Mouse (Mus musculus): ENCODE data around the gene Amot. TPM values are rescaled to one million over a fixed set of nuclear protein-coding genes. Genes with fewer than 3 reads are reported as not detected.

Amot gene
- polyA plus RNA-seq, 1 experiment from 2014 or later = 4.6 TPM

DNA sequence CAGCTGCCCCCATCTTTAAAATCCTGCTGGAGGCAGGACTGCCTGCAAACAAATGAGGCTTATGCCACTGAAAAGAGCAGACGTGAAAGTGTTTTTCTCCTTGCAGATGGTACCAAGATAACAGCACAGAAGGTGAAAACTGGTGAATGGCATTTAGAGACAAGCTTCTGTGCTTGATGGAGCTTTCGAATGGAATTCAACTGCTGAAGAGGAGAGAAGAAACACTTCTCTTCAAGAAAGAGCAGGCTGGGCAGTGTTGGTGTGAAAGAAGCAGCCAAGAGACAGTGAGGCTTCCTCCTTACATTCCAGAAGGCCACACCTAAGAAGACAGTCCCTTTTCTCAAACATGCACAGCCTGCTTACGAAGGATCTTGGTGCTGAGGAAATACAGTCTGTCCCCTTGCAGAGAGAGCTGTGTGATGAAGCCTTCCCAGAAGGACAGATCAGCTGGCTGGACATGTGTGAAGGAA lies 27.2 kb downstream of the Amot start:
- Histone ChIP-seq H3K4me1 (replicated peaks) (no peaks in the 10 kb centered on the region), H3K4me3 (no peak overlapping the region), H3K36me3 (no peaks in the 10 kb centered on the region), H3K4me2 (no peak overlapping the region), H3K9me3 (replicated peaks) (no peaks in the 10 kb centered on the region), H3K9ac (no peak overlapping the region), H3K27ac (no peak overlapping the region), H3K27me3 (no peaks in the 10 kb centered on the region)
- 67% methylated on average over 3 of the region's 3 CpGs for WGBS
- ATAC-seq (replicated peaks; ENCODE audit: insufficient number of reproducible peaks, insufficient read depth, low FRiP score, low read depth) = no peak

DNA sequence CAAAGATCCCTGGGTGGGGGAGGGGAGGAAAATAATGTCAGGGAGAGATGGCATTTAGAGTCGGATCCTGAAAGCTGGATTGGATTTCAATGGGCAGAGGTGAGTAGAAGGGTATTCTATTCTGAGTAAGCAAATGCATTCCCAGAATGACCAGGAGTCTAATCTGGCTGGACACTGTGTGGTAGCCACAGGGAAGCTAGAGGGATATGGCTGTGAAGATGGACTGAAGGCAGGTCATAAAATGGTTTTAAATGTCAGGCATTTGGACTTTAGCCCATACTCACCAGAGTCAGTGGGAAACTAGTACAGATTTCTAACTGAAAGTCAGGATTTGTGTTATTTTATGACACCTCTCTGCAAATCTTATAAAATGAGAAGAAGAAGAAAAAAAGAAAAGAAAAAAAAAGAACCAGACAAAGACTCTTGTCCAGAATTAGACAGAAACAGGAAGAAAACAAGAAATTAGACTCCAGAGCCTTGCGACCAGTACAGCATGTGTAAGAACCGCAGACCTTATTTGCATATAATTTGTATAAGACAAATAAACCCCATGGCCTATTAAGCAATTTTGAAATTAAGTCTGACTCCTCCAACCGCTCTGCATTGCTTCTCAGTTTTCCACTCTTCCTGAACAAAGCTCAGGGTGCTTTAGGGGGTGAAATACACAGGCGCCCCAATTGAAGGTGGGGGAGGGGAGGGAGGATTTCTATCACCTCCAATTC lies 27.8 kb downstream of the Amot start:
- Histone ChIP-seq H3K4me1 (replicated peaks) (no peaks in the 10 kb centered on the region), H3K27me3 (no peaks in the 10 kb centered on the region), H3K27ac (no peak overlapping the region), H3K9me3 (replicated peaks) (no peaks in the 10 kb centered on the region), H3K36me3 (no peaks in the 10 kb centered on the region), H3K9ac (no peak overlapping the region), H3K4me3 (no peak overlapping the region), H3K4me2 (no peak overlapping the region)
- 75% methylated on average over 5 of the region's 5 CpGs for WGBS
- no peak for ATAC-seq (replicated peaks; ENCODE audit: insufficient number of reproducible peaks, insufficient read depth, low FRiP score, low read depth)

GRCm38 (mm10) chrX:145468264-145468663 lies 36.7 kb downstream of the Amot start:
- Histone ChIP-seq H3K4me1 (replicated peaks) (no peaks in the 10 kb centered on the region), H3K27ac (no peak overlapping the region), H3K9ac (no peak overlapping the region), H3K9me3 (replicated peaks) (no peaks in the 10 kb centered on the region), H3K36me3 (0 out of 2 replicates have a peak, but pooled peaks cover 3% of the 10 kb centered on the region), H3K4me2 (no peak overlapping the region), H3K4me3 (no peak overlapping the region), H3K27me3 (no peaks in the 10 kb centered on the region)
- 81% methylated on average over 6 of the region's 6 CpGs for WGBS
- no peak for ATAC-seq (replicated peaks; ENCODE audit: insufficient number of reproducible peaks, insufficient read depth, low FRiP score, low read depth)

DNA sequence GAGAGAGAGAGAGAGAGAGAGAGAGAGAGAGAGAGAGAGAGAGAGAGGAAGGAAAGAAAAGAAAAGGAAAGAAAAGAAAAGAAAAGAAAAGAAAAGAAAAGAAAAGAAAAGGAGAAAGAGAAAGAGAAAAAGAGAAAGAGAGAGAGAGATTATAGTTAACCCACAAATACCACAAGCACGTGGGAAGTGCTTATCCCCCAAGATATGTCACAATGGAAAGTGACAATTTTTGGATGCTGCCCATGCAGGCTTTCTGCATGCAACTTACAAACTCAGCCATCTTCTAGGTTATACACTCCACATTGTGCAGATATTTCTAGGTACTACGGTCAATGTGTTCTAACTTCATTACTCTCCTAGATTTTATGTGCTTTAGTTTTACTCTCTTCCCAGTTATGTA lies 41.5 kb downstream of the Amot start:
- Histone ChIP-seq H3K9ac (no peak overlapping the region), H3K4me3 (no peak overlapping the region), H3K4me1 (replicated peaks) (no peaks in the 10 kb centered on the region), H3K9me3 (replicated peaks) (no peaks in the 10 kb centered on the region), H3K27me3 (no peaks in the 10 kb centered on the region), H3K4me2 (no peak overlapping the region), H3K36me3 (no peaks in the 10 kb centered on the region), H3K27ac (no peak overlapping the region)
- 67% methylated on average over 2 of the region's 2 CpGs for WGBS
- ATAC-seq (replicated peaks; ENCODE audit: insufficient number of reproducible peaks, insufficient read depth, low FRiP score, low read depth) = no peak

GRCm38 (mm10) chrX:145461339-145461738 lies 43.6 kb downstream of the Amot start:
- H3K27me3 ChIP-seq = no peaks in the 10 kb centered on the region
- 65% methylated on average over 3 of the region's 3 CpGs for WGBS
- no peak for ATAC-seq (replicated peaks; ENCODE audit: insufficient number of reproducible peaks, insufficient read depth, low FRiP score, low read depth)
- H3K27ac ChIP-seq = no peak overlapping the region
- H3K36me3 ChIP-seq = no peaks in the 10 kb centered on the region
- no peaks in the 10 kb centered on the region for H3K4me1 ChIP-seq (replicated peaks)
- H3K9me3 ChIP-seq (replicated peaks) = no peaks in the 10 kb centered on the region
- H3K9ac ChIP-seq = no peak overlapping the region
- H3K4me2 ChIP-seq = no peak overlapping the region
- no peak overlapping the region for H3K4me3 ChIP-seq

DNA sequence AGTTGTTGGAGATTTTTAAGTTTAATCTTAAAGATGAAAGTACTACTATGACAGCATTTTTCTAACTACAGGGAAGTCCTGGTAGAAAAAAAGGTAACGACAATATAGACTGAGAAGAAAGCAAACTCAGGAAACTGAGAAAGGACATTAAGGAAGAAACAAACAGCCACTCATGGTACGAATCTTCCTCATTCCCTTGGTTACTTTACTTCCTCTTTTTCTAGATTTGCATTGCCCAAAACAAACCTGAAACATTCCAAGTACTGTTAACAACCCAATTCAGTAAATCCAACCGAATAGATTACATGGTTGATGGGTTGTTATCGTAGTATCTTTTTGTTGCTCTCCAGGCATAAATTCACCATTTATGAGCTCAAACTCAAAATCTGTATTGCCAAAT lies 48.7 kb downstream of the Amot start:
- Histone ChIP-seq H3K9ac (no peak overlapping the region), H3K9me3 (replicated peaks) (no peaks in the 10 kb centered on the region)
- no peak for ATAC-seq (replicated peaks; ENCODE audit: insufficient number of reproducible peaks, insufficient read depth, low FRiP score, low read depth)

GRCm38 (mm10) chrX:145455629-145456028 lies 49.4 kb downstream of the Amot start:
- WGBS = 85% methylated on average over 6 of the region's 6 CpGs
- H3K36me3 ChIP-seq = no peaks in the 10 kb centered on the region
- no peak overlapping the region for H3K27ac ChIP-seq
- H3K4me3 ChIP-seq = no peak overlapping the region
- H3K9me3 ChIP-seq (replicated peaks) = no peaks in the 10 kb centered on the region
- no peaks in the 10 kb centered on the region for H3K4me1 ChIP-seq (replicated peaks)
- H3K4me2 ChIP-seq = no peak overlapping the region
- no peaks in the 10 kb centered on the region for H3K27me3 ChIP-seq
- no peak for ATAC-seq (replicated peaks; ENCODE audit: insufficient number of reproducible peaks, insufficient read depth, low FRiP score, low read depth)
- H3K9ac ChIP-seq = no peak overlapping the region

More for the DNA sequence above, 48.7 kb downstream of the Amot start:
- Histone ChIP-seq H3K4me1 (replicated peaks) (no peaks in the 10 kb centered on the region), H3K27me3 (no peaks in the 10 kb centered on the region), H3K4me2 (no peak overlapping the region), H3K4me3 (no peak overlapping the region), H3K36me3 (no peaks in the 10 kb centered on the region), H3K27ac (no peak overlapping the region)
- WGBS = 76% methylated on average over 4 of the region's 4 CpGs

DNA sequence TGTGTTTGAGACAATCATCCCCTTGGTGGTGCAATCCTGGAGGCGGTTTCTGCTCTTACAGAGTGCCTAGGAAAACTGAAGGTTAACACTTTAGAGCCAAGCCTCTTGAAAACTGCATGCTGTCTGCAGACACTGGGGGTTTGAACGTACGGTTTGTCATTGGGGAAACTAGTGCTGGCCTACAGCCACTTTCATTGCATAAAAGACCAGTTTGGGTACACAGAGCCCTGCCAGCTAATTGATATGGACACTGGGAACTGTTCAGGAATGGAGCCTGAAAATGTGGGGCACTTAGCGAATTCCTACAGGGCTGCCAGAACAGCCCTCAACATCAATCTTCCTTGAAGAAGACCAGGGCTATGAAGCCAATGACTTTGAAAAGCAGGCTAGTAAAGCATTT lies 50.2 kb downstream of the Amot start:
- no peak for ATAC-seq (replicated peaks; ENCODE audit: insufficient number of reproducible peaks, insufficient read depth, low FRiP score, low read depth)
- H3K27me3 ChIP-seq = no peaks in the 10 kb centered on the region
- no peaks in the 10 kb centered on the region for H3K36me3 ChIP-seq
- H3K9me3 ChIP-seq (replicated peaks) = no peaks in the 10 kb centered on the region
- H3K9ac ChIP-seq = no peak overlapping the region
- H3K27ac ChIP-seq = no peak overlapping the region
- no peaks in the 10 kb centered on the region for H3K4me1 ChIP-seq (replicated peaks)
- H3K4me2 ChIP-seq = no peak overlapping the region
- H3K4me3 ChIP-seq = no peak overlapping the region
- 63% methylated on average over 4 of the region's 4 CpGs for WGBS

DNA sequence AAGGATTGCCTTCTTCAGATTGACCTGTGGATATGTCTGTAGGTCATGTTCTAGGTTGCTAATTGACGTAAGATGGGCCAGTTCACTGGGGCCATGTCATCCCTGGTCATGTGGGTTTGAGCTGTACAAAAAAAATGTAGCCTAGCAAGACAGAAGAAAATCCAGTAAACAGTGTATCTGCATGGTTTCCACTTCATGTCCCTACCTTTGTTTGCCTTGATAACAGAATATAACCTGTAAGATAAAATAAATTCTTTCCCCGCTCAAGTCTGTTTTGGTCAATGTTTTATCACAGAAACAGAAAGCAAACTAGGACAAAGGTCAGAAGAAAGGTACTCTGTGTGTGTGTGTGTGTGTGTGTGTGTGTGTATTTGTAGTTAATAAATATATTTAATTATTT lies 63.5 kb downstream of the Amot start:
- 88% methylated on average over 2 of the region's 2 CpGs for WGBS
- Histone ChIP-seq H3K4me2 (no peak overlapping the region), H3K9me3 (replicated peaks) (no peaks in the 10 kb centered on the region), H3K27ac (no peak overlapping the region), H3K27me3 (no peaks in the 10 kb centered on the region), H3K36me3 (no peaks in the 10 kb centered on the region), H3K9ac (no peak overlapping the region), H3K4me3 (no peak overlapping the region), H3K4me1 (replicated peaks) (no peaks in the 10 kb centered on the region)
- ATAC-seq (replicated peaks; ENCODE audit: insufficient number of reproducible peaks, insufficient read depth, low FRiP score, low read depth) = no peak

DNA sequence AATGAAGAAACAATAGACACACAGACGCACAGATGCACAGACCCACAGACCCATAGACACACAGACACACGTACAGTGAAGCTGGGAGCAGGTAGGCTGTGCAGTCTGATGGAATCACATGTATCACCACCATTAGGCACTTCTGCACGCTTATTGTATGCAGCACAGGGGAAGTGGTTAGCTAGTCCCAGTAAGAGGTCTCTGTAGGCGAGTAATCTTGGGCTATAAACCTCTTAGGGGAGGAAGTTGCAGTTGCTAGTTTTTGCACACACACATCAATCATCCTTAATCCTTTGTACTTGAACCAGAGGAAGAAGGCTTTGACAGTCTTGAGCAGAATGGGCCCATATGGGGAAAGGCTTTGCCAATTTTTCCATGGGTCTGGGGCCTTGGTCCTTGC lies 71.3 kb downstream of the Amot start:
- Histone ChIP-seq H3K4me2 (no peak overlapping the region), H3K27me3 (no peaks in the 10 kb centered on the region), H3K36me3 (no peaks in the 10 kb centered on the region), H3K9me3 (replicated peaks) (no peaks in the 10 kb centered on the region), H3K4me3 (no peak overlapping the region), H3K27ac (no peak overlapping the region), H3K4me1 (replicated peaks) (no peaks in the 10 kb centered on the region), H3K9ac (no peak overlapping the region)
- WGBS = 54% methylated on average over 4 of the region's 4 CpGs
- ATAC-seq (replicated peaks; ENCODE audit: insufficient number of reproducible peaks, insufficient read depth, low FRiP score, low read depth) = no peak

- Histone ChIP-seq H3K9me3 (replicated peaks) (no peaks in the 10 kb centered on the region), H3K4me3 (no peak overlapping the region), H3K27me3 (no peaks in the 10 kb centered on the region), H3K9ac (no peak overlapping the region), H3K4me2 (no peak overlapping the region), H3K4me1 (replicated peaks) (no peaks in the 10 kb centered on the region), H3K27ac (no peak overlapping the region), H3K36me3 (no peaks in the 10 kb centered on the region)
- 69% methylated on average over 5 of the region's 5 CpGs for WGBS
- ATAC-seq (replicated peaks; ENCODE audit: insufficient number of reproducible peaks, insufficient read depth, low FRiP score, low read depth) = no peak
Observed at GRCm38 (mm10) chrX:145430836-145431570, 74.0 kb downstream of the Amot start.

GRCm38 (mm10) chrX:145428811-145429210 lies 76.2 kb downstream of the Amot start:
- no peaks in the 10 kb centered on the region for H3K9me3 ChIP-seq (replicated peaks)
- no peak for ATAC-seq (replicated peaks; ENCODE audit: insufficient number of reproducible peaks, insufficient read depth, low FRiP score, low read depth)
- H3K27me3 ChIP-seq = no peaks in the 10 kb centered on the region
- no peaks in the 10 kb centered on the region for H3K36me3 ChIP-seq
- H3K4me2 ChIP-seq = no peak overlapping the region
- H3K9ac ChIP-seq = no peak overlapping the region
- no peak overlapping the region for H3K27ac ChIP-seq
- 74% methylated on average over 1 of the region's 1 CpGs for WGBS
- H3K4me3 ChIP-seq = no peak overlapping the region
- H3K4me1 ChIP-seq (replicated peaks) = no peaks in the 10 kb centered on the region
